Mouse (Mus musculus) C2C12 (cell line): ENCODE data around the gene Egflam.

Source experiments
- CTCF ChIP-seq: IDR thresholded peaks from one replicate; pipeline ENCODE4 v1.5.1; 2011; ENCODE audit not compliant: control insufficient read depth, insufficient read depth, insufficient read length
- MYOG ChIP-seq: IDR thresholded peaks from one replicate; pipeline ENCODE4 v1.6.1; 2011; ENCODE audit not compliant: control insufficient read depth, insufficient read length; ENCODE audit errors: extremely low read depth
- USF1 ChIP-seq: IDR thresholded peaks from one replicate; pipeline ENCODE4 v1.6.1; 2011; ENCODE audit warnings: low read depth, mild to moderate bottlenecking, control low read depth, moderate library complexity

GRCm38 (mm10) chr15:7198816-7199215, 199.4 kb downstream of the Egflam start:
- TF ChIP-seq CTCF: no peak
- TF ChIP-seq USF1: no peak
- no peak for TF ChIP-seq MYOG
